Mouse (Mus musculus) liver (tissue): ENCODE measurements at regions not wholly inside any gene's neighbourhood (a gene's known extent, or its start where the extent isn't known, plus 50 kb on each side); places are given as distances from the start of the nearest gene placed in this dataset.

Source experiments
- DNase-seq: peaks from one replicate; pipeline ENCODE4 v3.0.0-alpha.2; 2020; ENCODE audit warnings: mixed read lengths

DNA sequence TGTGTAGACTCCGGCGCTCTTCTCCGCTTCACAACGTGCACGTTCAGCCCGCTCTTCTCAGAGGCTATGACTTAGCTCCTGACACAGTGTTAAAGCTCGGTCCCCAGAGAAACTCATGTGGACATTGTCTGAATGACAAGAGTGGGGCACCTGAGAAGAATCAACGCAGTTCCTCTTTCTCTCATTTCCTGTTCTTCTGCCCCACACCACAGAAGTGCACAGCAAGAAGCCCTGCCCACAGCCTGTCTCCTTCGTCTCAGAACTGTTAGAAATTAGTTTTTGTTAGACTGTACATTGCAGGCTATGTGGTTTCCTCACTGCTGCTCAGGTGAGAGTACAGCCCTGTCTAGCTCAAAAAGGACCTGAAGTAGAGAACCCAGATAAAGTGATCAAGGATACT lies 94.1 kb upstream of the Nsun2 start:
- DNase-seq, result no peak

DNA sequence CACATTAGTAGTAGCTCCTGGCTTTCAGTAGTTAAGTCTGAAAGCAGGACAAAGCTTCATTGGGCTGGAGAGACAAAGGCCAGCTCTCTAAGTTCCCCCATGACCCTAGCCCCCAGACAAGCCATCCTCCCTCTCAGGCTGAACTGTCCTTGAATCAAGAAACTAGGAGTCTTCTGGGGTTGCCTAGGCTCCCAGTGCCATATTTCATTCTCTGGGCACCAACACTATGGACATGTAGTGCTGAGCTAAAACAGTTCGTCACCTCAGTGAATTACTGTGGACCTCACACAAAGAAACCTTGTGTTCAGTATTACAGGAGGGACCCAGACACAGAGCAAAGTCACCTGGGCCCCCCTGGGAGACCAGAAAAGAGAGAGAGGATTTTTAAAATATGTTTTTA lies 91.7 kb upstream of the Nsun2 start:
- DNase-seq, result no peak

DNA sequence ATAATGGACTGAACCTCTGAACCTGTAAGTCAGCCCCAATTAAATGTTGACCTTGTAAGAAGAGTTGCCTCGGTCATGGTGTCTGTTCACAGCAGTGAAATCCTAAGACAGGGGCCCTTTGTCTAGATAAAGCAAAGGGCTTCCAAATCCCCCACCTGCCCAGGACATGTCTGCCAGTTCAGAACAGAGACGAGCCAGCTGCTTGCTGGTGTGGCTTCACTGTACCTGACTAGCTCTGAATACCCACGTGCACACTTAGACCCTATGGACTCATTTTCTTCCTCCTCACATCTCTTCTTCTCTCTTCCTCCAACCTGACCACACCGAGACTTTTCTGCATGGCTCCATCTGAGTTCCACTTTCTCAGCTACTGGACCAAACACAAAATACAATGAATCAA lies 87.9 kb upstream of the Nsun2 start:
- no peak for DNase-seq
